Mouse (Mus musculus): ENCODE measurements at regions not wholly inside any gene's neighbourhood (a gene's known extent, or its start where the extent isn't known, plus 50 kb on each side); places are given as distances from the start of the nearest gene placed in this dataset.

GRCm38 (mm10) chr8:35111130-35111529 lies 654.5 kb upstream of the Gm19410 start:
- TF ChIP-seq CTCF (conservative IDR thresholded peaks at IDR 0.05; ENCODE audit: low read length) (no peak), NANOG (IDR thresholded peaks at IDR 0.05; ENCODE audit: borderline replicate concordance, low read length) (no peak), POU5F1 (IDR thresholded peaks at IDR 0.05; ENCODE audit: borderline replicate concordance, low read length) (no peak)

All from E14TG2a.4 (cell line).